Mouse (Mus musculus) Patski (cell line): ENCODE data around the gene Usp49. TPM values are rescaled to one million over a fixed set of nuclear protein-coding genes. Genes with fewer than 3 reads are reported as not detected.

Source experiments
- ATAC-seq: fragments of 100-300 bp; one replicate; pipeline ENCODE4 v1.8.0; 2021
- CTCF ChIA-PET: fragments of 350-600 bp; sonication (Branson Sonifier 250); formaldehyde crosslinking; loops from one replicate; lab custom pipeline; 2022; ENCODE audit warnings: inconsistent platforms; lab: Charles Lee
- POLR2A ChIA-PET: fragments of 350-600 bp; sonication (Branson Sonifier 250); formaldehyde crosslinking; loops from one replicate; lab custom pipeline; 2022; ENCODE audit warnings: antibody characterized with exemption, inconsistent platforms; lab: Charles Lee
- DNase-seq: peaks from one replicate; pipeline ENCODE4 v3.0.0-alpha.2; 2011; ENCODE audit warnings: low read depth, low spot score
- H3K27me3 ChIP-seq: fragments of 371-371 bp; one replicate; pipeline ENCODE4 v1.5.1; 2021
- CTCF ChIP-seq: fragments of 100-300 bp; IDR thresholded peaks from one replicate; pipeline ENCODE4 v1.5.1; 2021
- in situ Hi-C: fragments of 300-500 bp; cut with MboI; formaldehyde crosslinking; loops from 3 replicates; pipeline ENCODE4 v1.11.1; 2018; ENCODE audit warnings: low pct_unique_long_range_greater_than_20kb, mixed read lengths
- polyA plus RNA-seq: library from polyadenylated mRNA; unstranded; gene quantifications from one replicate; pipeline ENCODE4 v1.2.3, GENCODE M21; 2021

The Usp49 gene
- polyA plus RNA-seq, 1 experiment from 2014 or later = 10.0 TPM

- no peak for DNase-seq
- ChIA-PET POLR2A (no interaction called here), CTCF (interaction anchor here (1.6 to 2.1 kb wide), 3 partner anchors 8 to 91 kb away, joined by 3 to 5 read pairs (median 4); no protein-coding TSS in a partner anchor)
- no peak for ATAC-seq
- TF ChIP-seq CTCF = no peak
- in situ Hi-C loops = no loop called here
- no peaks in the 10 kb centered on the region for H3K27me3 ChIP-seq
Measured at GRCm38 (mm10) chr17:47602289-47602688, 28.2 kb upstream of the Usp49 start.

DNA sequence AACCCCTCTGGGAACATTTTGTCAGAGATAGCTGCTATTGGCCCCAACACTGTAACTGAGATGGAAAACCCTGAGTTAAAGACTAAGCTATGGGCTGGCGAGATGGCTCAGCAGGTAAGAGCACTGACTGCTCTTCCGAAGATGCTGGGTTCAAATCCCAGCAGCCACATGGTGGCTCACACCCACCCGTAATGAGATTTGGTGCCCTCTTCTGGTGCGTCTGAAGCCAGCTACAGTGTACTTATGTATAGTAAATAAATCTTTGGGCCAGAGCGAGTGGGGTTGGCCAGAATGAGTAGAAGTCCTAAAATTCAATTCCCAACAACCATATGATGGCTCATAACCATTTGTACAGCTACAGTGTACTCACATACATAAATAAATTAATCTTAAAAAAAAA lies 24.3 kb upstream of the Usp49 start:
- no peaks in the 10 kb centered on the region for H3K27me3 ChIP-seq
- no peak for TF ChIP-seq CTCF
- in situ Hi-C loops = no loop called here
- ATAC-seq = no peak
- no peak for DNase-seq
- ChIA-PET CTCF (interaction anchor here (0.9 kb wide), 1 partner anchor 95 kb away, joined by 3 read pairs; no protein-coding TSS in a partner anchor), POLR2A (no interaction called here)

DNA sequence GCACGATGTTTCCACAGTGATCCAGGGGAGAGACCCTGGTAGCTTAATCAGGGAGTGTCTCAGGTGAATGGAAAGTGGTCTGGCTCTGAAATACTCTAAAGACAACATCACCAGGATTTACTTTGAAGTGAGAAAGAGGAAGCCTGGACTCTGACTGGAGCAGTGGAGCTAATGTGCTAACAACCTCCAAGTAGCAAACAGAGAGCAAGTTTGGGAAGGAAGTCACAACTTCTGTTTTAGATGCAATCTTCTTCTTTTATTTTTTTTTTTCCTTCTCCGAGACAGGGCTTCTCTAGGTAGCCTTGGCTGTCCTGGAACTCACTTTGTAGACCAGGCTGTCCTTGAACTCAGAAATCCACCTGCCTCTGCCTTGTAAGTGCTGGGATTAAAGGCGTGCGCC lies 21.3 kb upstream of the Usp49 start:
- no peak for ATAC-seq

GRCm38 (mm10) chr17:47610849-47611660 lies 19.4 kb upstream of the Usp49 start, which contains the start of the genes Bysl, Med20 and Gm20517:
Bysl (minus strand) TSS chr17:47611492.
Med20 (plus strand) TSS chr17:47611582.
Gm20517 (plus strand) TSS chr17:47611589.
- TF ChIP-seq CTCF = peak; percentile 98
- in situ Hi-C loops = loop anchor here (5.0 kb wide), 2 partner anchors 99 to 234 kb away; no protein-coding TSS in a partner anchor
- DNase-seq (peak; percentile 79), ATAC-seq (peak; percentile 81)
- H3K27me3 ChIP-seq = no peaks in the 10 kb centered on the region
- ChIA-PET POLR2A (interaction anchor here (0.7 to 1.4 kb wide), 2 partner anchors 11 to 1947 kb away, joined by 3 to 4 read pairs; no protein-coding TSS in a partner anchor), CTCF (interaction anchor here (0.7 to 3.1 kb wide), 6 partner anchors 10 to 100 kb away, joined by 3 to 17 read pairs (median 4); no protein-coding TSS in a partner anchor)

More for the DNA sequence above, 21.3 kb upstream of the Usp49 start:
- no peak for DNase-seq
- no peak for TF ChIP-seq CTCF
- ChIA-PET CTCF (interaction anchor here (1.4 to 3.1 kb wide), 5 partner anchors 9 to 98 kb away, joined by 4 to 17 read pairs (median 7); no protein-coding TSS in a partner anchor), POLR2A (no interaction called here)
- H3K27me3 ChIP-seq = no peaks in the 10 kb centered on the region
- in situ Hi-C loops = no loop called here

DNA sequence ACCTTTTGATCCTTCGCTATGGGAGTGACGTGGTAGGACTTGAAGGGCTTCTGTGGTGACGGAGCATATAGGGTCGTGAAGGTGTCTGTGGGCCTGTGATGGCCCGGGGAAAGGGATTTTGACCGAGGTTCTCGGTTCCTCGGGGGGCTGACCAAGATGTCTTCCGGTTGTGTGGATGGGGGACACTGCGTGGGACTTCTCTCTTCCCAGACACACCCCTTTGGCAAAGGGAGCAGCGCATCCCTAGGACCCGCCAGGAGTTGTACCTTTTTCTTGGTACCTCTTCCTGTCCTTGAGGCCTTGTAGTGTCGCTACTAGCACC lies 18.9 kb upstream of the Usp49 start:
- no peak for TF ChIP-seq CTCF

DNA sequence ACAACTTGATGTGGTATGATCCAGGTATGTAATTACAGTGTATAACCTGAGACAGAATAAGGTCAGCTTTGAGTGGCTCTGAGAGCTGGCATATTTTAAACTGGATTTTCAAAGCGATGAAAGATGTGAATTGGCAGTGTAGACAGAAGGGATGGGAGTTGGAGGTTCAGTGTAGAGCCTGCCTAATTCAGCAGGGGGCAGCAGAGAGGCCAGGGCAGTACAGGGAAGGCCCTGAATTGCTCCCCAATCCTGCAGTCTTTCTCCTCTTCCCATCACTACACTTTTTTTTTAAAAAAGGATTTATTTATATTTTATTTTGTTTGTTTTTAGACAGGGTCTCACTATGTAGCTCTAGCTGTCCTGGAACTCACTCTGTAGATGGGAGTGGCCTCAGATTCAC lies 16.5 kb upstream of the Usp49 start:
- ATAC-seq (no peak), DNase-seq (no peak)
- in situ Hi-C loops = loop anchor here (5.0 kb wide), 2 partner anchors 102 to 237 kb away; no protein-coding TSS in a partner anchor
- TF ChIP-seq CTCF = peak; percentile 80
- H3K27me3 ChIP-seq = no peaks in the 10 kb centered on the region
- ChIA-PET CTCF (interaction anchor here (0.6 to 2.0 kb wide), 7 partner anchors 8 to 103 kb away, joined by 3 to 9 read pairs (median 4); no protein-coding TSS in a partner anchor), POLR2A (interaction anchor here (0.8 kb wide), 1 partner anchor 231 kb away, joined by 3 read pairs; no protein-coding TSS in a partner anchor)

More for the DNA sequence above, 18.9 kb upstream of the Usp49 start:
- ChIA-PET CTCF (interaction anchor here (1.2 to 3.1 kb wide), 4 partner anchors 12 to 101 kb away, joined by 3 to 17 read pairs (median 5); no protein-coding TSS in a partner anchor), POLR2A (no interaction called here)
- ATAC-seq = peak; percentile 7
- in situ Hi-C loops = loop anchor here (5.0 kb wide), 2 partner anchors 99 to 234 kb away; no protein-coding TSS in a partner anchor
- H3K27me3 ChIP-seq = no peaks in the 10 kb centered on the region
- no peak for DNase-seq

DNA sequence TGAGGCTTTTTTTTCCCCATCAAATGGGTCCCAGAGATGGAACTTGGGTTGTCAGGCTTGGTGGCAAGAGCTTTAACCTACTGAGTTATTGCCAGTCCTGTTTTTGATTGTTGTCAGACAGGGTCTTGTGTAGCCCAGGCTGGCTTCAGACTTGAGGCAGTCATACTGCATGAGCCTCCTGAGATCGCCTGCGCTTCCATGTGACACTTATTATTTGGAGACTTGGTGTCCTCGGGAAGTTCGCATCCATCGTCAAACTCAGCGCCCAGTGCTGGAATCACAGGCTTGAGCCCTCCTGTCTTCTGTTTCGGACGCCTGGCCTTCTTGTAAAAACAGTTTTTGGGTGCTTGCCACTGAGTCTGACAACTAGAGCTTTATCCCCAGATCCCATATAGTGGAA lies 14.4 kb upstream of the Usp49 start:
- TF ChIP-seq CTCF = no peak
- DNase-seq = no peak
- ChIA-PET POLR2A (no interaction called here), CTCF (interaction anchor here (1.9 to 2.2 kb wide), 2 partner anchors 10 to 104 kb away, joined by 7 read pairs; no protein-coding TSS in a partner anchor)
- in situ Hi-C loops = no loop called here
- no peak for ATAC-seq
- no peaks in the 10 kb centered on the region for H3K27me3 ChIP-seq

GRCm38 (mm10) chr17:47616652-47617051 lies 13.8 kb upstream of the Usp49 start:
- no peaks in the 10 kb centered on the region for H3K27me3 ChIP-seq
- ATAC-seq = no peak
- CTCF ChIA-PET = interaction anchor here (1.9 to 2.2 kb wide), 2 partner anchors 9 to 105 kb away, joined by 7 read pairs; no protein-coding TSS in a partner anchor
- POLR2A ChIA-PET = no interaction called here
- TF ChIP-seq CTCF = no peak
- DNase-seq = no peak
- in situ Hi-C loops = no loop called here

- in situ Hi-C loops = no loop called here
- POLR2A ChIA-PET = no interaction called here
- ATAC-seq (no peak), DNase-seq (no peak)
- CTCF ChIA-PET = interaction anchor here (1.1 to 1.9 kb wide), 2 partner anchors 8 to 107 kb away, joined by 3 to 7 read pairs; no protein-coding TSS in a partner anchor
- no peaks in the 10 kb centered on the region for H3K27me3 ChIP-seq
- TF ChIP-seq CTCF = no peak
Measured at GRCm38 (mm10) chr17:47617605-47618307, 12.7 kb upstream of the Usp49 start.
